Mouse (Mus musculus): ENCODE results near the gene Lrrc28. TPM values are rescaled to one million over a fixed set of nuclear protein-coding genes. Genes with fewer than 3 reads are reported as not detected.

Lrrc28 gene
- polyA plus RNA-seq, 1 experiment from 2014 or later = 13.2 TPM

DNA sequence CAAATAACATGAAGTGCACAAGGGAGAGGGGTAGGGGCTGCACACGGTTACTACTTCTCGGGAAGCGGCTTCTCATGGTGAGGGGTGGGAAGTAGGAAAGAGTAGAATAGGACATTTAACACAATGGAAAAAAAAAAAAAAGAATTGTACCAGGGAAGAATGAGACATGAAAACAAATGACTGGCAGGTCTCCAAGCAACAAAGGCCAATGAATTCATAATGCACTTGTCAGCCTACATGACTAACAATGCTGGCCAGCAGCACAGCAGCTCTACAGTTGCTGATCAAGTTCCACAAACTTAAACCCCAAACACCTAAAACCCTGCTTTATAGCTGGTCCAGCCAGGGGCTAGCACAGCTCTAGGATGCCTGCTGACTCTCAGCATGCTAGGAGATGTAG, 6.1 kb downstream of the Lrrc28 start:
- Histone ChIP-seq H3K36me3 (ENCODE audit: control insufficient read depth, insufficient read depth, low read length) (peaks cover 4% of the 10 kb centered on the region; the same call in 1 of the 2 replicates), H3K9ac (replicated peaks; ENCODE audit: low read depth, low read length) (no peak overlapping the region), H3K4me1 (ENCODE audit: control insufficient read depth, insufficient read depth, low read length) (0 out of 2 replicates have a peak, but pooled peaks cover under 1% of the 10 kb centered on the region), H3K4me3 (ENCODE audit: low read depth, low read length) (no peak overlapping the region), H3K27ac (ENCODE audit: low read length) (no peak overlapping the region), H3K4me2 (replicated peaks; ENCODE audit: low read depth, low read length) (no peak overlapping the region), H3K9me3 (ENCODE audit: control insufficient read depth, low read depth, low read length) (no peaks in the 10 kb centered on the region), H3K27me3 (ENCODE audit: control insufficient read depth, insufficient read depth, low read length) (no peaks in the 10 kb centered on the region)
- ATAC-seq (ENCODE audit: insufficient number of reproducible peaks, insufficient read depth, low FRiP score, low read depth) = no peak
- WGBS = 76% methylated on average over 3 of the region's 3 CpGs

DNA sequence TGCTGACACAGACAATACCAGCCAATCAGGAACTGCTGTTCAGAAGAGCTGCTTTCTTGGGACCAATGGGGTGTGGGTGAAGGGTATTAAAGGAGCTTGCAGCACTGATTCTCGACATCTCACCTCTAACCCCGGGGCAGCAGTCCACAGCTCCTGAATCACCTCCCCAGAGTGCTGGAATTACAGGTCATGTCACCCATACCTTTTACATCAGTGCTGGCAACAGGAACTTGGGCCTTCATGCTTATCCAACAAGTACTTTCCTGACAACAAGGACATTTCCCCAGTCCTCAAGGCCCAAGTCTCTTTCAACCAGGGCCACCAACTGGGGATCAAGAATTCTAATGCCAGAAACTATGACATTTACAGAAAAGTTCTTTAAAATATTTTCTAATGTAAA, 8.9 kb downstream of the Lrrc28 start:
- H3K27ac ChIP-seq (ENCODE audit: low read length) = no peak overlapping the region

GRCm38 (mm10) chr7:67634210-67634609, 10.9 kb downstream of the Lrrc28 start:
- Histone ChIP-seq H3K9ac (replicated peaks; ENCODE audit: low read depth, low read length) (no peak overlapping the region), H3K4me2 (replicated peaks; ENCODE audit: low read depth, low read length) (no peak overlapping the region)
- ATAC-seq (ENCODE audit: insufficient number of reproducible peaks, insufficient read depth, low FRiP score, low read depth) = no peak

More for the DNA sequence above, 8.9 kb downstream of the Lrrc28 start:
- H3K4me3 ChIP-seq (ENCODE audit: low read depth, low read length) = no peak overlapping the region
- H3K9me3 ChIP-seq (ENCODE audit: control insufficient read depth, low read depth, low read length) = no peaks in the 10 kb centered on the region
- no peaks in the 10 kb centered on the region for H3K4me1 ChIP-seq (ENCODE audit: control insufficient read depth, insufficient read depth, low read length)
- 81% methylated on average over 2 of the region's 2 CpGs for WGBS
- H3K4me2 ChIP-seq (replicated peaks; ENCODE audit: low read depth, low read length) = no peak overlapping the region
- H3K9ac ChIP-seq (replicated peaks; ENCODE audit: low read depth, low read length) = no peak overlapping the region
- peaks cover 4% of the 10 kb centered on the region; the same call in 1 of the 2 replicates for H3K36me3 ChIP-seq (ENCODE audit: control insufficient read depth, insufficient read depth, low read length)
- ATAC-seq (ENCODE audit: insufficient number of reproducible peaks, insufficient read depth, low FRiP score, low read depth) = no peak
- H3K27me3 ChIP-seq (ENCODE audit: control insufficient read depth, insufficient read depth, low read length) = no peaks in the 10 kb centered on the region

GRCm38 (mm10) chr7:67632380-67632779, 12.7 kb downstream of the Lrrc28 start:
- no peak overlapping the region for H3K4me2 ChIP-seq (replicated peaks; ENCODE audit: low read depth, low read length)
- H3K9me3 ChIP-seq (ENCODE audit: control insufficient read depth, low read depth, low read length) = no peaks in the 10 kb centered on the region
- no peaks in the 10 kb centered on the region for H3K27me3 ChIP-seq (ENCODE audit: control insufficient read depth, insufficient read depth, low read length)
- no peaks in the 10 kb centered on the region for H3K4me1 ChIP-seq (ENCODE audit: control insufficient read depth, insufficient read depth, low read length)
- no peaks in the 10 kb centered on the region for H3K36me3 ChIP-seq (ENCODE audit: control insufficient read depth, insufficient read depth, low read length)
- H3K27ac ChIP-seq (ENCODE audit: low read length) = no peak overlapping the region
- ATAC-seq (ENCODE audit: insufficient number of reproducible peaks, insufficient read depth, low FRiP score, low read depth) = no peak
- no peak overlapping the region for H3K9ac ChIP-seq (replicated peaks; ENCODE audit: low read depth, low read length)
- no peak overlapping the region for H3K4me3 ChIP-seq (ENCODE audit: low read depth, low read length)
- WGBS = 88% methylated on average over 5 of the region's 5 CpGs

More at GRCm38 (mm10) chr7:67634210-67634609, 10.9 kb downstream of the Lrrc28 start:
- Histone ChIP-seq H3K27ac (ENCODE audit: low read length) (no peak overlapping the region), H3K36me3 (ENCODE audit: control insufficient read depth, insufficient read depth, low read length) (no peaks in the 10 kb centered on the region), H3K27me3 (ENCODE audit: control insufficient read depth, insufficient read depth, low read length) (no peaks in the 10 kb centered on the region), H3K4me3 (ENCODE audit: low read depth, low read length) (no peak overlapping the region), H3K9me3 (ENCODE audit: control insufficient read depth, low read depth, low read length) (no peaks in the 10 kb centered on the region), H3K4me1 (ENCODE audit: control insufficient read depth, insufficient read depth, low read length) (no peaks in the 10 kb centered on the region)
- 91% methylated on average over 3 of the region's 3 CpGs for WGBS

DNA sequence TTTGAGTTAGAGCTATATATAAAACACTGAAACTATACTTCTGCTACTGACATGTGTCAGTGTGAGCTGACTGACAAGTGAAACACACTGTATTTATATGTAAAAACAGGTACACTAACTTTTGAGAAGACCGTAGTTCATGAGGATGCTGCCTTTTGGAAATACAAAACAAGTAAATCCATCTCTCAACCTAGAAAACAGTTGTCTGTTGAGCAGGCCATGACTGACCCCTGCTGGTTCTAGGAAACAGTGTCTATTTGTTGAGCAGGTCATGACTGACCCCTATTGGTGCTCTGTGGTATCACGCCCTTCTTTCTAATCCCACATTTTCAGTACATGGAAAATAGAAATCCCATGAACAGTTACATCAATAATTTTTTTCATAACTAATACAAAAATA, 14.3 kb downstream of the Lrrc28 start:
- Histone ChIP-seq H3K27me3 (ENCODE audit: control insufficient read depth, insufficient read depth, low read length) (no peaks in the 10 kb centered on the region), H3K27ac (ENCODE audit: low read length) (no peak overlapping the region), H3K9ac (replicated peaks; ENCODE audit: low read depth, low read length) (no peak overlapping the region), H3K4me3 (ENCODE audit: low read depth, low read length) (no peak overlapping the region), H3K9me3 (ENCODE audit: control insufficient read depth, low read depth, low read length) (no peaks in the 10 kb centered on the region), H3K36me3 (ENCODE audit: control insufficient read depth, insufficient read depth, low read length) (no peaks in the 10 kb centered on the region), H3K4me2 (replicated peaks; ENCODE audit: low read depth, low read length) (no peak overlapping the region), H3K4me1 (ENCODE audit: control insufficient read depth, insufficient read depth, low read length) (no peaks in the 10 kb centered on the region)
- ATAC-seq (ENCODE audit: insufficient number of reproducible peaks, insufficient read depth, low FRiP score, low read depth) = peak; percentile 69; the same call in 1 of the 2 replicates
- WGBS = 16% methylated on average over 2 of the region's 2 CpGs

DNA sequence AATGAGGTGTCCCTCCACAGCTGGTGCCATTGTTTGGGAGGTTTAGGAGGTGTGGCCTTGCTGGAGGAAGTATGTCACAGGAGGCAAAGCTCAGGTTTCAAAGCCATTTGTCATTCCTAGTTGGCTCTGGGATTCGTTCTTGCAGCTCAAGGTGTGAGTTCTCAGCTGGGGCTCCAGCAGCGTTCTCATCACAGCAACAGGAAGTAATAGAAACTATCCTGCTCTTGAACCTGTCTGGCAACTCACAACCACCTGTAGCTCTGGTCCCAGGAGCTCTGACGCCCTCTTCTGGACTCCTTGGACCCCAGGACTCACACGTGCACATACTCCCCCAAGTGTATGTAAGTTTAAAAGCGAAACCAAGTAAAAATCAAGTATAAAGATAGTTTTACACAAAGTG, 15.4 kb downstream of the Lrrc28 start:
- H3K9ac ChIP-seq (replicated peaks; ENCODE audit: low read depth, low read length) = no peak overlapping the region
- H3K9me3 ChIP-seq (ENCODE audit: control insufficient read depth, low read depth, low read length) = no peaks in the 10 kb centered on the region
- ATAC-seq (ENCODE audit: insufficient number of reproducible peaks, insufficient read depth, low FRiP score, low read depth) = no peak
- 47% methylated on average over 5 of the region's 5 CpGs for WGBS
- no peak overlapping the region for H3K4me3 ChIP-seq (ENCODE audit: low read depth, low read length)
- H3K4me2 ChIP-seq (replicated peaks; ENCODE audit: low read depth, low read length) = no peak overlapping the region
- H3K36me3 ChIP-seq (ENCODE audit: control insufficient read depth, insufficient read depth, low read length) = no peaks in the 10 kb centered on the region
- no peaks in the 10 kb centered on the region for H3K27me3 ChIP-seq (ENCODE audit: control insufficient read depth, insufficient read depth, low read length)
- H3K4me1 ChIP-seq (ENCODE audit: control insufficient read depth, insufficient read depth, low read length) = no peaks in the 10 kb centered on the region
- no peak overlapping the region for H3K27ac ChIP-seq (ENCODE audit: low read length)

DNA sequence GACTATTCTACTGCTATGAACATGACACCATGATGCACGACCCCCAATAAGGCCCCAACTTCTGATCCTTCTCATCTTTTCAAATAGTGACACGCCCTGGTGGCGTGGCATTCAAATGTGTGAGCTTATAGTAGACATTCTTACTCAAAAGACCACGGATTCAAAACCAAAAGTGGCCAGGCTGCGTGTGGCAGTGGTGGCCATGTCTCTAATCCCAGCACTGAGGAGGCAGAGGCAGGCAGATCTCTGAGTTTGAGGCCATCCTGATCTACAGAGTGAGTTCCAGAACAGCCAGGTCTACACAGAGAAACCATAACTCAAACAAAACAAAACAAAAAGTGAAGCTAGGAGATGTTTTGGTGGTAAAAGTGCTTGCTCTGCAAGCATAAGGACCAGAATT, 18.4 kb downstream of the Lrrc28 start:
- Histone ChIP-seq H3K4me3 (ENCODE audit: low read depth, low read length) (no peak overlapping the region), H3K36me3 (ENCODE audit: control insufficient read depth, insufficient read depth, low read length) (no peaks in the 10 kb centered on the region), H3K9me3 (ENCODE audit: control insufficient read depth, low read depth, low read length) (no peaks in the 10 kb centered on the region), H3K4me2 (replicated peaks; ENCODE audit: low read depth, low read length) (no peak overlapping the region), H3K9ac (replicated peaks; ENCODE audit: low read depth, low read length) (no peak overlapping the region), H3K27me3 (ENCODE audit: control insufficient read depth, insufficient read depth, low read length) (no peaks in the 10 kb centered on the region), H3K4me1 (ENCODE audit: control insufficient read depth, insufficient read depth, low read length) (no peaks in the 10 kb centered on the region), H3K27ac (ENCODE audit: low read length) (no peak overlapping the region)
- no peak for ATAC-seq (ENCODE audit: insufficient number of reproducible peaks, insufficient read depth, low FRiP score, low read depth)
- WGBS = 90% methylated on average over 5 of the region's 5 CpGs

- no peaks in the 10 kb centered on the region for H3K4me1 ChIP-seq (ENCODE audit: control insufficient read depth, insufficient read depth, low read length)
- H3K27ac ChIP-seq (ENCODE audit: low read length) = no peak overlapping the region
- no peak for ATAC-seq (ENCODE audit: insufficient number of reproducible peaks, insufficient read depth, low FRiP score, low read depth)
- WGBS = 82% methylated on average over 3 of the region's 3 CpGs
- no peaks in the 10 kb centered on the region for H3K27me3 ChIP-seq (ENCODE audit: control insufficient read depth, insufficient read depth, low read length)
- H3K4me3 ChIP-seq (ENCODE audit: low read depth, low read length) = no peak overlapping the region
- H3K9ac ChIP-seq (replicated peaks; ENCODE audit: low read depth, low read length) = no peak overlapping the region
- H3K36me3 ChIP-seq (ENCODE audit: control insufficient read depth, insufficient read depth, low read length) = no peaks in the 10 kb centered on the region
- H3K9me3 ChIP-seq (ENCODE audit: control insufficient read depth, low read depth, low read length) = no peaks in the 10 kb centered on the region
- no peak overlapping the region for H3K4me2 ChIP-seq (replicated peaks; ENCODE audit: low read depth, low read length)
These were observed 22.9 kb downstream of the Lrrc28 start for GRCm38 (mm10) chr7:67622151-67622550.

DNA sequence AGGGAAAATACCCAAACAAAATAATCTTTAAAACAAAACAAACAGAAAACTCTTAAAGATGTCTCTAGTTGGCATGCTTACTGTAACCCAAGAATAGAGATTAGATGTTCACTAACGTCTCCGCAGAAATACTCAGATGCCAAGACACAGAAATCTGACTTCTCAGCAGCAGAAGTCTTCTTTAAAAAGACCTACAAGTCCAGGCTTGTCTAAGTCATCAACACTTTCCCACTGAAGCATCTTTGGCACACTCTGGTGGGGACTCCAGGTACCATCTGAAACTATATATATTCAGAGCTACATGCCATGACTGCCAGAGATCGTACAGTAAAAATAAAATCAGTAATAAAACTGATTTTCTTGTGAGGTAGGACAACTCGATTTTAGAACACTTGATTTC, 25.2 kb downstream of the Lrrc28 start:
- no peak overlapping the region for H3K4me3 ChIP-seq (ENCODE audit: low read depth, low read length)
- H3K9me3 ChIP-seq (ENCODE audit: control insufficient read depth, low read depth, low read length) = no peaks in the 10 kb centered on the region
- H3K4me1 ChIP-seq (ENCODE audit: control insufficient read depth, insufficient read depth, low read length) = no peaks in the 10 kb centered on the region
- ATAC-seq (ENCODE audit: insufficient number of reproducible peaks, insufficient read depth, low FRiP score, low read depth) = no peak
- no peak overlapping the region for H3K9ac ChIP-seq (replicated peaks; ENCODE audit: low read depth, low read length)
- H3K4me2 ChIP-seq (replicated peaks; ENCODE audit: low read depth, low read length) = no peak overlapping the region
- no peaks in the 10 kb centered on the region for H3K27me3 ChIP-seq (ENCODE audit: control insufficient read depth, insufficient read depth, low read length)
- no peak overlapping the region for H3K27ac ChIP-seq (ENCODE audit: low read length)
- 74% methylated on average over 4 of the region's 4 CpGs for WGBS
- no peaks in the 10 kb centered on the region for H3K36me3 ChIP-seq (ENCODE audit: control insufficient read depth, insufficient read depth, low read length)
